Mouse (Mus musculus) layer of hippocampus, adult 11-12 months (tissue): ENCODE data around the gene Vmn1r208.
"Not testable (repeated sequence)": the region's sequence is repeated elsewhere in the genome, so short reads cannot be mapped to it uniquely, and the experiment has no call there.

Experiments
- DNase-seq: peaks from one replicate; pipeline ENCODE4 v3.0.0; 2022; ENCODE audit warnings: low spot score

The Vmn1r208 gene

DNA sequence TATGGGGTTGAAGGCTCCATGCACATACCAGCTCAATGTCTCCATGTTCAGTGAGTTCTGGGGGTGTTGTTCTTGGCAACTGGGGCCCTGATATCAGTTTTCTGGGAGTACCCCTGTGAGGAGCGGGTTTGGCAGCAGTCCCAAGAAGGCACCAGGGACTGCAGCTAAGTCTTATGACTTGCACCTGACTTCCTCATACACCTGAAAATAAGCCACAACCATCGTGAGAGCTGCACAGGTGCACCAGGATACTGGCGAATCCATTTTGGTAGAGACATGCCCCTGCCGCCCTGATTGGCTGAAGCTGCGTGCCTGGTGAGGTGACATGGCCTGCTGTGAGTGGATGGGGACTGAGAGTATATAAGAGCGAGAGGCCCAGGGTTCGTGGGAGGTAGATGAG is at the start of gene Vmn1r208:
TSS of gene Vmn1r208 (minus strand) at position 101 of the 400 bp plus-strand sequence.
- DNase-seq = not testable (repeated sequence)

DNA sequence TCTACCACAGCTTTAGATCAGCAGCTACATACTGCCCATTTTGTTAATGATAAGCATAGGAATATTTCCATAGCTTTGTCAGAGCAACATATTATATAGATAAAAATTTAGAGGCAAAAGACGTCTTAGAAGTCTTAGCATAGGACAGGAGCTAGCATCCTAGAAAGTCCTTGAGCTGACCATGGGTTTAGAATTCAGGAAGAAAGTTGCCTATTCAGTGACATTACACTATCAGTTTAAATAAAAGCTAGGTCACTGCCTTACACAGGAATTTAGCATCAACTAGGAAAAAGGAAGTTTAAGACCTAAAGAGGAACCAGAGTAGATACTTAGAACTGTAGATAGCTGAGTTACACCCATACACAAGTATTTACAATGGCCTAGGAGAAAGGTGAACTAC is 44.4 kb upstream of the Vmn1r208 start:
- DNase-seq = not testable (repeated sequence)

DNA sequence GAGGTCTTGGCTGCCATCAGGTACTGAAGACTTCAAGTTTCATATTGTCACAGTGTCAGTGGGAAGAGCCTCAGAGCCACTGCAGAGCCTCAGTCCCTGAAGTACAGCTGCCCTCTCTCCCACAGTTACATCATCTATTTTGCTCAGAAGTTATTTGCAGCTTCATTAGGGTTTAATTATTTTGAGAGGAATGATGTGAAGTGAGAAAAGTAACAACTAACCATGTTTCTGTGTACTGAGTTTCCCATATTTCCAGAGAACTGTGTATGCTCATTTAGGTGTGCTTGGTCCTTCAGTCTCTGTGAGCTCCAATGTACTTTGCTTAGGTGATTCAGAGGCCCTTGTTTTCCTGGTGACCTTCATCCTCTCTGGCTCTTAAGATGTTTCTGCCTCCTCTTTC is 32.4 kb upstream of the Vmn1r208 start, which contains the start of gene Vmn1r209:
TSS of gene Vmn1r209 (minus strand) at position 101 of the 400 bp plus-strand sequence.
- not testable (repeated sequence) for DNase-seq

DNA sequence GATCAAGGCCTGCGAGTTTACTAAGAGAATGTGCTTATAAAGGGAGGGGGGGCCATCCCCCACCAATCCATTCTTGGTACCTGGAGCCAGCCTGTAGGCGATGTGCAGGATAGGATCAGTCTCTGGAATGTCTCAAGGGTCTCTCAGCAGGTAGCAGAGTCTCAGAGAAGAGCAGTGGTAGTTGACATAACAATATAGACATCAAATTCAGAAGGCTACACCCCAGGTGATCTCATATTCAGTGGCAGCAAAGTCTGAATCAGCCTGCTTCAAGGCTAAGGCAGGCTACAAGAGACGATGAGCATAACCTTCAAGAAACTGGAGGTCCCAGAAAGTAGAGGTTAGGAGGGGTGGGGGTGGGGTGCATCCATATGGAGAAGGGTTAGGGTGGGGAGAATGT is 10.9 kb upstream of the Vmn1r208 start:
- DNase-seq = not testable (repeated sequence)

DNA sequence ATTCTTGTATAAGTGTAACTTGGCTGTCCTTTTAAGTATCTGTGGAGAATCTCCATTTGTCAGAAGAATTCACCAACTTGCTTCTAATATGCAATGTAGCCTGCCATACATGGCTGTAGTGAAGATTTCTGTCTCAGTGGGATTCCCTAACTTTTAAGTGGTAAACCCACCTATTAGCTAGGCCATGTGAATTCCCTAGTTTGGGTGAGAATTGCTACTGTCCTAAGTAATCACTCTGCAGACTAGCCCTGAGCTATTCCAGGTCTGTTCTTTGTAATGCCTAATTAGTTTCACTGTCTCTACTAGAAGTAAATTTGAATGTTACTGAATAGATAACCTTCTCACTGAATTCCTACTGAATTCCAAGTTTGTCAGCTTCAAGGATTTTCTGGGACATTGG is 7.0 kb upstream of the Vmn1r208 start:
- not testable (repeated sequence) for DNase-seq

DNA sequence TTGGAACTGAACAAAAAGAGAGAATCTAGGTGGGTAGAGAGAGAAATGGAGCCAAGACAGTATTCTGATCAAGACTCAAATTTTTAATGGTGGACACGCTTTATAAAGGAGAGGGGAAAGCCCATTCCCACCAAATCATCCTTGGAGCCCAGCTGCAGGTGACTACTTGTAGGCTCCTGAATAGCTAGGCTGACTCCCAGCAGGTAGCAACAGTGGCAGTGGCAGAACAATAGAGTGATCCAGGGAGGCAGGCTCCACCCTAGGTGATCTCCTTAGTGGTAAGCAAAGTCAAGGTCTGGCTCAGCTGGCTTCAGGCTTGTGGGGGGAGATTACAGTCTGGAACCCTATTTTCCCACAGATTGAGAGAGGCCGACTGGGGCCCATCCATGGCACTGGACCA is 5.6 kb downstream of the Vmn1r208 start:
- not testable (repeated sequence) for DNase-seq

DNA sequence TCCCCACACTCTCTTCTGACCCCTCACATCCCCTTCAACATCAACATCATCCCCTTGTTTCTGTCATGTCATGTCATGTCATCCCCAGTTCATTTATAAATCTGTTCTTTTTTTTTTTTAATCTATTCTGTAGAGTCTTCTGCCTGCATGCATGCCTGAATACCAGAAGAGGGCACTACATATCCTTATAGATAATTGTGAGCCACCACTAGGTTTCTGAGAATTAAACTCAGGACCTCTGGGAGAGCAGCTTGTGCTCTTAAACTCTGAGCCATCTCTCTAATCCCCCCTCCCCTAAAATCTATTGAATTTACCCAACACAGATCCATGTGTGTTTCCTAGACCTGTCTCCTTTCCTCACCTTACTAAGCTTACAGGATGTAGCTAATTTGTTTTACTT is 29.7 kb downstream of the Vmn1r208 start:
- DNase-seq = no peak

DNA sequence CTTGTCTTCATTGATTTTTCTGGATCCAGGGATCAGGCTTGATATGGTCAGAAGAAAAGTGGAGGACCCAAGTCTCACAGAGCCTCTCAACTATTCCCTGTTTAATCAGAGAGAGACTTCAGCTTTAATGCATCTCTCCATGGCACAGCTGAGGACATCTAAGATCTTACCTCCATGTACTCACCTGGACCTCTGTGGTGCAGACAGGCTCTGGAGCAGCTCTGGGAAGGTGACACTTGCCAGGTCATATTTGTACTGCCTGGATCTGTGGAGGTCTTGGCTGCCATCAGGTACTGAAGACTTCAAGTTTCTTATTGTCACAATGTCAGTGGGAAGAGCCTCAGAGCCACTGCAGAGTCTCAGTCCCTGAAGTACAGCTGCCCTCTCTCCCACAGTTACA is 47.7 kb downstream of the Vmn1r208 start, which contains the start of gene Vmn1r207-ps:
TSS of gene Vmn1r207-ps (minus strand) at position 101 of the 400 bp plus-strand sequence.
- DNase-seq = not testable (repeated sequence)
